In the genomic region with DNA sequence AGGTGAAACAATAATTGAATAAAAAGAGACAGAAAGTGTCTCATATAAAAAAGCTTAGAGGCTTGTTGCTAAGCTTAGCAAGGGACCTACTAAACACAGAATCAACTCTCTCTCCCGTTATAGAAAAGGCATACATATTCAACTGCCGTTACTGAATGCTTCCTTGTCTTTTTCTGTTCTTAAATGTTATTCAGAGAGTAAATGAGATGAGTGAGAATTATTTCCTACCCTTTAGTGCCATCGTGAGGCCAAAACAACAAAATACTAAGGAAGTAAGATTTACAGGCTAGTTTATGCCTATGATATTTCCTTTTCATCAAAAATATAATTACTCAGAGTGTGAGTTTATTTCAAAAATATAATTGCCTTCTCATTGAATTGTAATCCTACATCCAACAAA, we compare ENCODE assay signal across 14 mouse cellular contexts.
DNase-seq lines count a peak whose midpoint lies in the region; ATAC-seq and TF ChIP-seq lines count a peak whose summit lies in the region.
"Had no signal": no experiment of that assay in that cellular context is flagged by ENCODE, and none has a peak within 500 bp of the region (broad histone marks: within the 10 kb centered on the region; RNA-seq: fewer than 3 reads in every experiment).

No protein-coding gene starts in this region.

- no peak overlapping the region for H3K4me3 ChIP-seq in embryonic facial prominence, embryonic 11.5 days (ENCODE audit: low read depth, low read length)
- no peak overlapping the region for H3K4me3 ChIP-seq in embryonic facial prominence, embryonic 10.5 days
- no peak overlapping the region for H3K4me3 ChIP-seq in left cerebral cortex, adult 2 months
- no peak overlapping the region for H3K4me3 ChIP-seq in MEL (ENCODE audit: control insufficient read depth in 1 of 2, insufficient read depth in 1 of 2, low read depth in 2 of 2, low read length in 2 of 2)
- H3K4me3 ChIP-seq: liver, embryonic 15.5 days had no signal

- no peaks in the 10 kb centered on the region for H3K27me3 ChIP-seq in embryonic facial prominence, embryonic 11.5 days (ENCODE audit: control insufficient read depth, insufficient read depth, low read length)
- H3K27me3 ChIP-seq in embryonic facial prominence, embryonic 10.5 days (replicated peaks; ENCODE audit: low read depth, poor library complexity, severe bottlenecking), result no peaks in the 10 kb centered on the region
- no peaks in the 10 kb centered on the region for H3K27me3 ChIP-seq in MEL (ENCODE audit: control insufficient read depth in 1 of 2, insufficient read depth in 2 of 2, low read length in 2 of 2)
- H3K27me3 ChIP-seq: liver, embryonic 15.5 days had no signal

- H3K9ac ChIP-seq in embryonic facial prominence, embryonic 11.5 days (replicated peaks; ENCODE audit: low read length), result no peak overlapping the region
- no peak overlapping the region for H3K9ac ChIP-seq in MEL (ENCODE audit: control insufficient read depth, low read depth, low read length, poor library complexity, severe bottlenecking)
- H3K9ac ChIP-seq: liver, embryonic 15.5 days had no signal

- no peak overlapping the region for H3K27ac ChIP-seq in embryonic facial prominence, embryonic 11.5 days (replicated peaks; ENCODE audit: low read depth, low read length)
- H3K27ac ChIP-seq in embryonic facial prominence, embryonic 10.5 days (replicated peaks), result no peak overlapping the region
- no peak overlapping the region for H3K27ac ChIP-seq in left cerebral cortex, adult 2 months
- H3K27ac ChIP-seq in MEL (ENCODE audit: control insufficient read depth, low read depth, low read length), result no peak overlapping the region
- H3K27ac ChIP-seq: liver, embryonic 15.5 days had no signal

- WGBS in embryonic facial prominence, embryonic 11.5 days, result 44% methylated on average over 3 of the region's 3 CpGs
- 57% methylated on average over 3 of the region's 3 CpGs for WGBS in embryonic facial prominence, embryonic 10.5 days

- no peaks in the 10 kb centered on the region for H3K9me3 ChIP-seq in embryonic facial prominence, embryonic 11.5 days (replicated peaks; ENCODE audit: control insufficient read depth, low read length)
- H3K9me3 ChIP-seq in embryonic facial prominence, embryonic 10.5 days, result no peaks in the 10 kb centered on the region
- H3K9me3 ChIP-seq in MEL (replicated peaks; ENCODE audit: insufficient read depth, low read length), result no peaks in the 10 kb centered on the region
- H3K9me3 ChIP-seq: liver, embryonic 15.5 days had no signal

- no peak for ATAC-seq in embryonic facial prominence, embryonic 11.5 days (replicated peaks; ENCODE audit: insufficient number of reproducible peaks, low FRiP score, low TSS enrichment, low read depth)
- ATAC-seq: activated CD4-positive, CD25-positive, alpha-beta regulatory T cell, adult 4 months had no signal

- TF ChIP-seq RAD21 in MEL (IDR thresholded peaks at IDR 0.05; ENCODE audit: low read depth, low read length), result peak; percentile 36

- no peaks in the 10 kb centered on the region for H3K36me3 ChIP-seq in embryonic facial prominence, embryonic 11.5 days (replicated peaks; ENCODE audit: control insufficient read depth, insufficient read depth, low read depth, low read length)
- no peaks in the 10 kb centered on the region for H3K36me3 ChIP-seq in embryonic facial prominence, embryonic 10.5 days (replicated peaks)
- no peaks in the 10 kb centered on the region for H3K36me3 ChIP-seq in MEL (ENCODE audit: control insufficient read depth in 1 of 2, insufficient read depth in 2 of 2, low read length in 2 of 2)
- H3K36me3 ChIP-seq: liver, embryonic 15.5 days had no signal

- TF ChIP-seq POLR2A in MEL (IDR thresholded peaks at IDR 0.05; ENCODE audit: control insufficient read depth in 1 of 2, insufficient read depth in 1 of 2, low read depth in 1 of 2, low read length in 2 of 2, poor library complexity in 1 of 2), result no peak

- H3K4me2 ChIP-seq in embryonic facial prominence, embryonic 11.5 days (ENCODE audit: low read depth, low read length), result no peak overlapping the region
- H3K4me2 ChIP-seq: liver, embryonic 15.5 days had no signal

- peak; percentile 33 for DNase-seq in embryonic facial prominence, embryonic 11.5 days (ENCODE audit: low spot score)
- DNase-seq in embryonic facial prominence, embryonic 10.5 days (ENCODE audit: low spot score), result no peak
- DNase-seq in left cerebral cortex, adult 2 months (ENCODE audit: extremely low spot score in 1 of 2, low spot score in 2 of 2), result no peak
- no peak for DNase-seq in left cerebral cortex, adult 11 months (ENCODE audit: low spot score)
- DNase-seq in MEL (ENCODE audit: low read depth, low spot score), result peak; percentile 7
- DNase-seq in fibroblast of lung, adult 2 months (ENCODE audit: low read depth), result peak; percentile 13
- DNase-seq in spleen, adult 12 weeks (ENCODE audit: low spot score), result no peak
- DNase-seq in adrenal gland, adult 2 months, result no peak
- DNase-seq: heart, adult 11 months; heart, postnatal 14 days; kidney, adult 8-10 months; thymus, adult 18-20 months had no signal

- no peak for TF ChIP-seq EP300 in MEL (IDR thresholded peaks at IDR 0.05; ENCODE audit: low read depth in 1 of 2, low read length in 2 of 2)

- no peaks in the 10 kb centered on the region for H3K4me1 ChIP-seq in embryonic facial prominence, embryonic 11.5 days (ENCODE audit: control insufficient read depth, insufficient read depth, low read length)
- no peaks in the 10 kb centered on the region for H3K4me1 ChIP-seq in embryonic facial prominence, embryonic 10.5 days
- H3K4me1 ChIP-seq in MEL (ENCODE audit: control insufficient read depth in 1 of 2, insufficient read depth in 2 of 2, low read length in 2 of 2), result no peaks in the 10 kb centered on the region
- H3K4me1 ChIP-seq: liver, embryonic 15.5 days had no signal

- intact Hi-C loops in left cerebral cortex, adult 2 months (cut with DNase I), result no loop called here

- H3K79me2 ChIP-seq in MEL (ENCODE audit: control insufficient read depth, insufficient read depth, low read length, poor library complexity), result no peaks in the 10 kb centered on the region

- TF ChIP-seq CTCF in left cerebral cortex, adult 2 months (IDR thresholded peaks at IDR 0.05), result peak; percentile 54
- TF ChIP-seq CTCF in MEL (IDR thresholded peaks at IDR 0.05 in 2 of 3, conservative IDR thresholded peaks at IDR 0.05 in 1 of 3; ENCODE audit: control insufficient read depth in 1 of 3, insufficient read depth in 1 of 3, low read depth in 2 of 3, low read length in 3 of 3, poor library complexity in 1 of 3, severe bottlenecking in 1 of 3), result no peak; a peak in 1 of 6 replicates

TF ChIP-seq in MEL, 35 proteins besides CTCF, POLR2A, EP300 and RAD21:
- TF ChIP-seq SMC3 (IDR thresholded peaks at IDR 0.05; ENCODE audit: low read depth, low read length) (0 out of 2 replicates have a peak, but pooled peaks have one; percentile 22), ZC3H11A (IDR thresholded peaks at IDR 0.05; ENCODE audit: low read depth, low read length) (peak; percentile 3; the same call in 1 of the 2 replicates), SIN3A (IDR thresholded peaks at IDR 0.05; ENCODE audit: low read length) (no peak)
TF ChIP-seq in MEL: peak in this region for 2.

Comparison
In these comparisons a context has a peak if more than half of its experiments do, and no peak if none do; other contexts are left out.
1. DNase-seq: peak in embryonic facial prominence, embryonic 11.5 days (single experiment), MEL (single experiment) and fibroblast of lung, adult 2 months (single experiment); none in embryonic facial prominence, embryonic 10.5 days (single experiment), left cerebral cortex, adult 2 months (0 of 2), left cerebral cortex, adult 11 months (single experiment), spleen, adult 12 weeks (single experiment) and adrenal gland, adult 2 months (single experiment).